Mouse (Mus musculus): Measurements from ENCODE around the gene Agap1. TPM values are rescaled to one million over a fixed set of nuclear protein-coding genes. Genes with fewer than 3 reads are reported as not detected.
A peak's percentile ranks its signal among the peaks of the same experiment; 100 is the strongest.

Agap1 gene
- polyA plus RNA-seq, 1 experiment from 2014 or later, result 4.8 TPM

DNA sequence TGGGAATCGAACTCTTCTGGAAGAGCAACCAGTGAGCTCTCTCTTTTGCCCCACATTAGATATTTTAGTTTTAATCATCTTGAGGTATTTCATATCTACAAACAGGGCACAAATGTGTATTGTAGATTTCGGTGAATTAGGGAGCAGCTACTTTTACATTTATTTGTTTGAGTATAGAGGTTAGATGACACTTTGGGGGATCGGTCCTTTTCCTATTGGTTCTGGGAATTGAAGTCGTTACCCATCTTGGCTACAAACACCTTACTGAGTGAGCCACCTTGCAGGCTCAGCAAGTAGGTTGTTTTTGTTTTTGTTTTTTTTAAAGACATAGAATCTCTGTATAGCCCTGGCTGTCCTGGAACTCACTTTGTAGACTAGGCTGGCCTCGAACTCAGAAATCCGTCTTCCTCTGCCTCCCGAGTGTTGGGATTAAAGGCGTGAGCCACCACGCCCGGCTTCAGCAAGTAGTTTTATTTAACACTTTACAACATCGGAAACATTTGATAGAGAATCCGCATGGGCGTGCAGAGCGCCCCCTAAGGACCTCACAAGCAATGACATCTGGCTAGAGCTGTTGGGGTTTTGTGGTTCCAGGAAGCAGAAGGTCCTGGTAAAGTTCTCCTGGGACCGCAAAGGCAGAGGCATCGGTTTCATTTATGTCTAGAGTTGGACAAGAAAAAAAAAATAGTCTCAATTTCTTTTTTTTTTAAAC is 484.4 kb downstream of the Agap1 start:
- Histone ChIP-seq H3K4me2 (ENCODE audit: low read depth, low read length) (no peak overlapping the region), H3K36me3 (ENCODE audit: control insufficient read depth, insufficient read depth, low read length) (no peaks in the 10 kb centered on the region), H3K4me3 (ENCODE audit: low read length) (no peak overlapping the region), H3K9ac (ENCODE audit: low read depth, low read length) (no peak overlapping the region), H3K27me3 (replicated peaks; ENCODE audit: control insufficient read depth, insufficient read depth, low read length) (peaks cover 79% of the 10 kb centered on the region), H3K9me3 (ENCODE audit: control insufficient read depth, low read length) (no peaks in the 10 kb centered on the region), H3K27ac (ENCODE audit: low read length) (no peak overlapping the region), H3K4me1 (ENCODE audit: control insufficient read depth, insufficient read depth, low read length) (peaks cover 11% of the 10 kb centered on the region)
- WGBS, result 31% methylated on average over 16 of the region's 16 CpGs
- no peak for ATAC-seq

DNA sequence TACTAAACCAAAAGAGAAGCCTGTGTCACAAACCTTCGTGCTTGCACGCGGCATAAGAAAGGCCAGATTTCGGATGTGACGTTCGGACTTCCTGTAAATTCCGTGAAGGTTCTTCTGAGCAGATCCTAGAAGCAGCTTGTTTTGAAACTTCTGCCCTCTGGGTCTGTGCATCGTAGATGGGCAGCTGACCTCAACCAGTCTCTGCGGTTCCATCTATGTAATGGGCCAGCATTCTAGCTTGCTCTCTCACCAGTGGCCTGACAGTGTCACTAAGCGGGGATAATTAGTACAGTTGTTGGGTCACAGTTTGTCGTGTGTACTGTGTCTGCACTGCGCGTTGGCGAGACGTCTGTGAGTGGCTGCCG is 485.0 kb downstream of the Agap1 start:
- Histone ChIP-seq H3K27me3 (replicated peaks; ENCODE audit: control insufficient read depth, insufficient read depth, low read length) (peaks cover 77% of the 10 kb centered on the region), H3K4me3 (ENCODE audit: low read length) (no peak overlapping the region), H3K36me3 (ENCODE audit: control insufficient read depth, insufficient read depth, low read length) (no peaks in the 10 kb centered on the region), H3K9me3 (ENCODE audit: control insufficient read depth, low read length) (no peaks in the 10 kb centered on the region), H3K4me1 (ENCODE audit: control insufficient read depth, insufficient read depth, low read length) (peaks cover 11% of the 10 kb centered on the region), H3K4me2 (ENCODE audit: low read depth, low read length) (0 out of 2 replicates have a peak overlapping the region, but pooled peaks have one; percentile 53), H3K27ac (ENCODE audit: low read length) (no peak overlapping the region), H3K9ac (ENCODE audit: low read depth, low read length) (no peak overlapping the region)
- WGBS, result 26% methylated on average over 16 of the region's 16 CpGs
- peak; percentile 3; the same call in 1 of the 2 replicates for ATAC-seq

DNA sequence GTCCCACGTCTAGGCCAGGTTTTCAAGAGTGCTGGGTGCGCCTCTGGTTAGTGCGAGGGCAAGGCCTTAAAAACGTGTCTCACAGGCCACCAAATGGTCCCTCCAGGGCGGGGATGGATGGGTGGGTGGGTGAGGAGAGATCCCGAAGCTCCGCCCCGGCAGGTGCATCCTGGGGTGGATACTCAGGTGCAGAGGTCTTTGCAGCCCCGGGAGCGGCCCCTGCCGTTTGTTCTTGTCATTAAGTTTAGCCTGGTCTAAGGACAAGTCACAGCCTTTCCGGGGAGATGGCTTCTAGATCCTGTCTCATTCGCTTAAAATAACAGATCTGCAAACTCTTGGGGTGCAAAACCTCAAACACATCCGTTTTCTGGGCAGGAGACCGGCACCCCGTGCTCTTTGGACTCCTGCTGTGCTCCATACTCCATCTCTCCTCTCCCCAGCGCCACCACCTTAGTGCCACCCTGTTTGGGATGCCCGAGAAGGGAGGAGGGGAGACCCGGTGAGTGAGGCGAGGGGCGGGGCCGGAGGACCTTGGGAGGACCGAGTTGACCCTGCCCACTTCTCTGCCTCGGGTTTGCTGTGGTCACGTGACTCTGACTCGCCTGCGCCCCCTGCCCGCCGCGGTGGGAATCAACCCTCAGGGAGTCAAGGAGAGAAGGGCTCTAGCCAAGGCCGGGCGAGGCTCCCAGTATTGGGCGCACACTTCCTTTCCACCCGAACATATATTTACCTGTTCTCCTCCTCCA is 485.5 kb downstream of the Agap1 start:
- Histone ChIP-seq H3K9me3 (ENCODE audit: control insufficient read depth, low read length) (no peaks in the 10 kb centered on the region), H3K9ac (ENCODE audit: low read depth, low read length) (no peak overlapping the region), H3K4me1 (ENCODE audit: control insufficient read depth, insufficient read depth, low read length) (peaks cover 11% of the 10 kb centered on the region), H3K27me3 (replicated peaks; ENCODE audit: control insufficient read depth, insufficient read depth, low read length) (peaks cover 78% of the 10 kb centered on the region), H3K4me2 (ENCODE audit: low read depth, low read length) (peak overlapping the region; percentile 53), H3K36me3 (ENCODE audit: control insufficient read depth, insufficient read depth, low read length) (no peaks in the 10 kb centered on the region), H3K4me3 (ENCODE audit: low read length) (peak overlapping the region; percentile 32), H3K27ac (ENCODE audit: low read length) (no peak overlapping the region)
- peak; percentile 72 for ATAC-seq
- 4% methylated on average over 33 of the region's 34 CpGs for WGBS

DNA sequence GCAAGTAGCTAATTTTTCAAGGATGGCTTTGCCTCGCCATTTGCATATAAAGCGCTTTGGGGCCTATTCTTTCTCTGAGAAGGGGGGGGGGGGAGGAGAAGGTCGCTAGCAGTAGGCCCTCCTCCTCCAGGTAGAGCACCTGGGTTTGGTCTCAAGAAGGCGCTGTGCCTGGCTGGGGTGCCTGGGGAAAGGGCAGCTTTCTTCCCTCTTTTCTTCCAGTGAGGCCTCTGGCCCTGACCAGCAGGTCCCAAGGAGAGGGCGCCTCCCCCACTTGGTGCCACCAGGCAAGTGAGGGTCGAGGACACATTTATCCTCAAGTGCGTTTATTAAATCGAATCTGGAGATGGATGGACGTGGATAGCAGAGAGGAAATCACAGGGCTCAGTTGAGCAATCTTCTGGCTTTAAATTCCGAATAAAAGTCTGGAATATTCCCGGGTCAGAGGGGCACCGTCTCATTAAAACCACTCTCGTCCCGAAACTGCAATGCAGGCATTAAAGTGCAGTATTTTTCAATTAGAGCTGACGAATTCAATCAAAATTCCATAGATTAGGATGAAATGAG is 486.4 kb downstream of the Agap1 start:
- Histone ChIP-seq H3K27ac (ENCODE audit: low read length) (no peak overlapping the region), H3K4me3 (ENCODE audit: low read length) (no peak overlapping the region), H3K9ac (ENCODE audit: low read depth, low read length) (no peak overlapping the region), H3K27me3 (replicated peaks; ENCODE audit: control insufficient read depth, insufficient read depth, low read length) (peaks cover 73% of the 10 kb centered on the region), H3K4me2 (ENCODE audit: low read depth, low read length) (no peak overlapping the region), H3K4me1 (ENCODE audit: control insufficient read depth, insufficient read depth, low read length) (peaks cover 11% of the 10 kb centered on the region), H3K9me3 (ENCODE audit: control insufficient read depth, low read length) (no peaks in the 10 kb centered on the region), H3K36me3 (ENCODE audit: control insufficient read depth, insufficient read depth, low read length) (no peaks in the 10 kb centered on the region)
- 16% methylated on average over 15 of the region's 15 CpGs for WGBS
- no peak for ATAC-seq

DNA sequence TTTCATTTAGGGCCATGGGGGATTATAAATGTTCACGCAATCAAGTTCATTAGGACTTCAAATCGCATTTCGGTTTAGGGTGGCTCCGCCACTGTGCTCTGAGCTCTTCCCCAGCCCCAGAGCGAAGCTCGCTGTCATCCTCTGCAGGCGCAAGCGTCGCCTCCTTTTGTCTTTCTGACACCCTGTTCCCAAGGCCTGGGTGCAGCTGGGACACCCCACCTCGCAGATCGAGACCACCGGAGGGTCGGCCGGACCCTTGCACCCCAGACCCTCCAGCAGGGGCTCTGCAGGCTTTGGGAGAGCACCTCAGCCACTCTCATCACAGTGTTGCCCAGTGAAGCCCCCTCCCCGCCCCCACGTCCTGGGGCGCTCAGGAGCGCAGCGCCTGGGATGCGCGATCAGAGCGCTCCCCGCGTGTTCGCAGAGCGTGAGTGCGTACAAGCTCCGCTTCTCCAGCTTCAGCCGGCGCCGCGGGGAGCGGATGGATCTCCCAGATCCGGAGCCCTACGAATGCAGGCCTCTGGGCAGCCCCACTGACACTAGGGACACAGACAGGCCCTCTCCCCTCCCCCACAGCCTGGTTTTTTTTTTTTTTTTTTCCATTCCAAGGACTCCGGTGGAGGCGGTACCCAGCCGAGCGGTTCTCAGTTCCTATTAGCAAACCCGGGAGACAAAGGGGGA is 487.2 kb downstream of the Agap1 start:
- Histone ChIP-seq H3K9ac (ENCODE audit: low read depth, low read length) (no peak overlapping the region), H3K9me3 (ENCODE audit: control insufficient read depth, low read length) (no peaks in the 10 kb centered on the region), H3K4me3 (ENCODE audit: low read length) (peak overlapping the region; percentile 18), H3K4me2 (ENCODE audit: low read depth, low read length) (peak overlapping the region; percentile 43), H3K4me1 (ENCODE audit: control insufficient read depth, insufficient read depth, low read length) (peaks cover 11% of the 10 kb centered on the region), H3K36me3 (ENCODE audit: control insufficient read depth, insufficient read depth, low read length) (no peaks in the 10 kb centered on the region), H3K27ac (ENCODE audit: low read length) (no peak overlapping the region), H3K27me3 (replicated peaks; ENCODE audit: control insufficient read depth, insufficient read depth, low read length) (peaks cover 65% of the 10 kb centered on the region)
- no peak for ATAC-seq
- 1% methylated on average over 40 of the region's 40 CpGs for WGBS

DNA sequence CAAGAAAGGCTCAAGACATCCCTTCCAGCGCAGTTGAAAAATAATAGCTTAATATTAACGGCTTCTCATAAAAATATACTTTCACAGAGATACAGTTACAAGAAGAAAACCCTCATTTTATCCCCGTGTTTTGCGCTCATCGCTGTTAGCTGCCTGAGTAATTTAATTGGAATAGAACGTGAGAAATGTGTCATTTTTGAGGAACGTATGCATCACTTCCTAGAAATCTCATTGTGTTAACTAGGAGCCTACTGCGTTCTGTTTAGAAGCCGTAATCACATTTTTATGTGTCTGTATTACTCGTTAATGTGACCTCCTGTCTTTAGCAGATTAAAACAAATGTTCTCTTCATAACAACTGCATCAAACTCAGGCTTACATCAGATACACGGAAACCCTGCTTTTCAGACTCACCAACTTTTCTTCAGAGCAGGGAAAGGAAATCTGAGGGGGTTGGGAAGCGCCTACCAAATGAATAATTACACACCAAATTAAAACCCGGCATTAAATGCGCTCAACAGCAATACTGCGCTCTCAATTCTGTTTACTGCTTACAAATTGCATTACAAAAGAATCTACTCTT is 487.9 kb downstream of the Agap1 start:
- no peak for ATAC-seq
- no peaks in the 10 kb centered on the region for H3K36me3 ChIP-seq (ENCODE audit: control insufficient read depth, insufficient read depth, low read length)

DNA sequence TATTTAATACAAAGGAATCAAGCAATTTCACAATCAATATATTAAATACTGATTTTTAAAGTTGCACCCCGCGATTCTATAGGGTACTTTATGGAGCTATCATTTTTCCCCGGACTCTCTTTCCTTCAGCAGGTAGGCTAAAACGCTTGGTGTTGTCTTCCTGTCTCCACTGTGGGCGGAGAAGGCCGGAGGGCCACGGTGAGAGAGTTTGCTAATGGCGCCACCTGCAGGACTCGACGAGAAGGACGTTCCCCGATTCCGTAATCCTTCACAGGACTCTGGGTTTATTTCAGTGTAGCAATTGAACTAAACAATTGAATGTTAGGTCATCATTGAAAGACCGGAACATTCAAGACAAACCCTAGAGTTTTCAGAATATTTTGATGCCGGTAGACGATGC is 488.6 kb downstream of the Agap1 start:
- H3K4me2 ChIP-seq (ENCODE audit: low read depth, low read length), result no peak overlapping the region
- WGBS, result 3% methylated on average over 16 of the region's 16 CpGs
- H3K9ac ChIP-seq (ENCODE audit: low read depth, low read length), result no peak overlapping the region
- peaks cover 11% of the 10 kb centered on the region for H3K4me1 ChIP-seq (ENCODE audit: control insufficient read depth, insufficient read depth, low read length)
- no peaks in the 10 kb centered on the region for H3K36me3 ChIP-seq (ENCODE audit: control insufficient read depth, insufficient read depth, low read length)
- peak; percentile 43 for ATAC-seq
- no peak overlapping the region for H3K27ac ChIP-seq (ENCODE audit: low read length)
- H3K27me3 ChIP-seq (replicated peaks; ENCODE audit: control insufficient read depth, insufficient read depth, low read length), result peaks cover 54% of the 10 kb centered on the region
- no peak overlapping the region for H3K4me3 ChIP-seq (ENCODE audit: low read length)
- H3K9me3 ChIP-seq (ENCODE audit: control insufficient read depth, low read length), result no peaks in the 10 kb centered on the region

More for the DNA sequence above, 487.9 kb downstream of the Agap1 start:
- Histone ChIP-seq H3K4me2 (ENCODE audit: low read depth, low read length) (peak overlapping the region; percentile 43; the same call in 1 of the 2 replicates), H3K9me3 (ENCODE audit: control insufficient read depth, low read length) (no peaks in the 10 kb centered on the region), H3K9ac (ENCODE audit: low read depth, low read length) (no peak overlapping the region), H3K4me1 (ENCODE audit: control insufficient read depth, insufficient read depth, low read length) (peaks cover 11% of the 10 kb centered on the region), H3K4me3 (ENCODE audit: low read length) (peak overlapping the region; percentile 18; the same call in 1 of the 2 replicates), H3K27me3 (replicated peaks; ENCODE audit: control insufficient read depth, insufficient read depth, low read length) (peaks cover 59% of the 10 kb centered on the region), H3K27ac (ENCODE audit: low read length) (no peak overlapping the region)
- 7% methylated on average over 15 of the region's 15 CpGs for WGBS

Data from intestine, embryonic 16.5 days (tissue).